Mouse (Mus musculus) C2C12 (cell line): Measurements from ENCODE around the gene Kif1c. TPM values are rescaled to one million over a fixed set of nuclear protein-coding genes. Genes with fewer than 3 reads are reported as not detected.
"Not testable (repeated sequence)": the region's sequence is repeated elsewhere in the genome, so short reads cannot be mapped to it uniquely, and the experiment has no call there.

Source experiments
- H3K27me3 ChIP-seq: one replicate; pipeline ENCODE4 v1.6.1; 2011; ENCODE audit not compliant: control insufficient read depth, insufficient read depth, insufficient read length
- H3K36me3 ChIP-seq: one replicate; pipeline ENCODE4 v1.6.1; 2011; ENCODE audit not compliant: control insufficient read depth, insufficient read depth
- H3K4me3 ChIP-seq: one replicate; pipeline ENCODE4 v1.5.1; 2011; ENCODE audit warnings: mild to moderate bottlenecking, control low read depth; ENCODE audit not compliant: poor library complexity, insufficient read depth, severe bottlenecking
- H3K79me2 ChIP-seq: one replicate; pipeline ENCODE4 v1.6.1; 2011; ENCODE audit not compliant: control insufficient read depth, insufficient read depth
- H3K79me3 ChIP-seq: one replicate; pipeline ENCODE4 v1.6.1; 2011; ENCODE audit warnings: low read depth, control low read depth
- H3ac ChIP-seq: one replicate; pipeline ENCODE3; 2011; ENCODE audit warnings: low read depth; ENCODE audit not compliant: control insufficient read depth, insufficient read length
- CTCF ChIP-seq: IDR thresholded peaks from one replicate; pipeline ENCODE4 v1.5.1; 2011; ENCODE audit not compliant: control insufficient read depth, insufficient read depth, insufficient read length
- FOSL1 ChIP-seq: IDR thresholded peaks from one replicate; pipeline ENCODE4 v1.8.0; 2011; ENCODE audit warnings: mild to moderate bottlenecking, low read length; ENCODE audit not compliant: poor library complexity, insufficient read depth, severe bottlenecking
- MAX ChIP-seq: IDR thresholded peaks from one replicate; pipeline ENCODE4 v1.6.1; 2011; ENCODE audit warnings: mild to moderate bottlenecking, control low read depth
- MYOD1 ChIP-seq: IDR thresholded peaks from one replicate; pipeline ENCODE4 v1.6.1; 2011; ENCODE audit warnings: low read depth; ENCODE audit not compliant: control insufficient read depth, insufficient read length
- microRNA-seq: library from miRNA; unstranded; fragments of <30 nt; microRNA quantifications from one replicate; pipeline ENCODE4, GENCODE M21; 2019; ENCODE audit warnings: borderline microRNAs expressed
- polyA plus RNA-seq: library from polyadenylated mRNA; unstranded; fragments of >200 nt; fragmentation: generic; extraction: Trizol; gene quantifications from one replicate; pipeline ENCODE4 v1.2.1, GENCODE M21; 2012; ENCODE audit warnings: missing spikeins

Gene Kif1c
- polyA plus RNA-seq, 1 experiment = 99.8 TPM

GRCm38 (mm10) chr11:70777634-70778033, 77.3 kb downstream of the Kif1c start:
- TF ChIP-seq MYOD1 (no peak), MAX (no peak), FOSL1 (no peak), CTCF (no peak)
- H3K36me3 ChIP-seq = no peaks in the 10 kb centered on the region
- H3K4me3 ChIP-seq = no peak overlapping the region
- no peaks in the 10 kb centered on the region for H3K79me3 ChIP-seq
- H3ac ChIP-seq = no peak overlapping the region
- H3K79me2 ChIP-seq = no peaks in the 10 kb centered on the region
- H3K27me3 ChIP-seq = no peaks in the 10 kb centered on the region

GRCm38 (mm10) chr11:70778058-70778457, 77.7 kb downstream of the Kif1c start:
- not testable (repeated sequence) for H3K27me3 ChIP-seq, H3K79me2 ChIP-seq, H3K4me3 ChIP-seq, H3K79me3 ChIP-seq, H3ac ChIP-seq, H3K36me3 ChIP-seq

Small RNA genes within 50 kb of the gene (microRNA-seq; reads per million reads assigned to microRNA genes)
- gene Gm22760 (not detected), gene Mir6925 (not detected)

Other genes starting within 250 kb of the Kif1c start
- 46.2 TPM for gene Med11, start 248.6 kb upstream of the Kif1c start, polyA plus RNA-seq
- 0.04 TPM for gene Zmynd15, start 241.1 kb upstream of the Kif1c start, polyA plus RNA-seq
- 0.19 TPM for gene Cxcl16, start 240.6 kb upstream of the Kif1c start, polyA plus RNA-seq
- gene Tm4sf5, start 195.3 kb upstream of the Kif1c start, polyA plus RNA-seq = not detected
- gene Vmo1, start 185.9 kb upstream of the Kif1c start, polyA plus RNA-seq = not detected
- not detected for gene Gltpd2, start 181.4 kb upstream of the Kif1c start, polyA plus RNA-seq
- 658 TPM for gene Psmb6, start 175.2 kb upstream of the Kif1c start, polyA plus RNA-seq
- not detected for gene Gm40193, start 167.6 kb upstream of the Kif1c start, polyA plus RNA-seq
- 9.3 TPM for gene Pld2, start 160.5 kb upstream of the Kif1c start, polyA plus RNA-seq
- 34.5 TPM for gene Mink1, start 137.7 kb upstream of the Kif1c start, polyA plus RNA-seq
- gene 4930544D05Rik, start 84.7 kb upstream of the Kif1c start, polyA plus RNA-seq = not detected
- 0.08 TPM for gene Chrne, start 81.3 kb upstream of the Kif1c start, polyA plus RNA-seq
- 0.13 TPM for gene Gp1ba, start 61.4 kb upstream of the Kif1c start, polyA plus RNA-seq
- gene Rnf167, start 53.3 kb upstream of the Kif1c start, polyA plus RNA-seq = 9.0 TPM
- gene Slc25a11, start 53.1 kb upstream of the Kif1c start, polyA plus RNA-seq = 136 TPM
- 4,207 TPM for gene Pfn1, start 45.9 kb upstream of the Kif1c start, polyA plus RNA-seq
- 1,151 TPM for gene Eno3, start 43.3 kb upstream of the Kif1c start, polyA plus RNA-seq
- gene Spag7, start 31.1 kb upstream of the Kif1c start, polyA plus RNA-seq = 75.4 TPM
- gene Camta2, start 12.4 kb upstream of the Kif1c start, polyA plus RNA-seq = 9.0 TPM
- 0.42 TPM for gene Inca1, start 393 bp upstream of the Kif1c start, polyA plus RNA-seq
- gene Zfp3, start 63.7 kb downstream of the Kif1c start, polyA plus RNA-seq = 1.1 TPM
- not detected for gene Scimp, start 112.0 kb downstream of the Kif1c start, polyA plus RNA-seq
- gene Rabep1, start 144.2 kb downstream of the Kif1c start, polyA plus RNA-seq = 11.9 TPM